Comparison of ENCODE assay signal across 11 mouse cellular contexts in the genomic region with DNA sequence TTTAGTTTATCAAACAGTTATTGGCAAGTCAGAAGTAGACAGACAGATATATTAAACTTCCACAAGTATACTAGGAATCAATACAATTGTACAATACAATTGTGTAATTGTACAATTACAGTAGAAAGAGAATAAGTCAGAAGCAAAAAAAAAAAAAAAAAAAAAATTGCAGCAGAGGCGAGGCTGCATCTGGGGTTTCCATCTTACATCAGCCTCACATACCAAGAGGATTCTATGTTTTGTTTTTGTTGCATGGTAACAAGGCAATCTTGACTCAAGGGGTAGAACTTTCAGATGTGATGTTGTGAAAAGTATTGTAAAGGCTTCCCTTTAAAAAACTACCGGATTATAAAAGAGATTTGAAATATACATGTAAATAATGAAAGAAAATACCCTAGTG. TPM values are rescaled to one million over a fixed set of nuclear protein-coding genes. Genes with fewer than 3 reads are reported as not detected.
DNase-seq lines count a peak whose midpoint lies in the region; ATAC-seq and TF ChIP-seq lines count a peak whose summit lies in the region.
"Had no signal": no experiment of that assay in that cellular context is flagged by ENCODE, and none has a peak within 500 bp of the region (broad histone marks: within the 10 kb centered on the region; RNA-seq: fewer than 3 reads in every experiment).

No protein-coding gene starts in this region.

- no peaks in the 10 kb centered on the region for H3K27me3 ChIP-seq in forebrain, embryonic 15.5 days
- no peaks in the 10 kb centered on the region for H3K27me3 ChIP-seq in forebrain, embryonic 12.5 days
- H3K27me3 ChIP-seq in lung, embryonic 14.5 days (ENCODE audit: insufficient read depth, low read length) = no peaks in the 10 kb centered on the region
- no peaks in the 10 kb centered on the region for H3K27me3 ChIP-seq in myocyte (ENCODE audit: control insufficient read depth, insufficient read depth, insufficient read length)
- no peaks in the 10 kb centered on the region for H3K27me3 ChIP-seq in forebrain, embryonic 16.5 days (replicated peaks; ENCODE audit: control insufficient read depth, insufficient read depth, low read length)
- H3K27me3 ChIP-seq: limb, embryonic 15.5 days; neural tube, embryonic 13.5 days had no signal

- H3K4me2 ChIP-seq in forebrain, embryonic 15.5 days (replicated peaks) = no peak overlapping the region
- H3K4me2 ChIP-seq in forebrain, embryonic 12.5 days = no peak overlapping the region
- no peak overlapping the region for H3K4me2 ChIP-seq in lung, embryonic 14.5 days
- H3K4me2 ChIP-seq in myocyte (ENCODE audit: low read depth) = peak overlapping the region; percentile 50
- H3K4me2 ChIP-seq in forebrain, embryonic 16.5 days (ENCODE audit: low read length) = no peak overlapping the region

- peak; percentile 4 for DNase-seq in lung, embryonic 14.5 days
- DNase-seq in lung, adult 2 months = no peak
- DNase-seq in Muller cell, postnatal 12 days (ENCODE audit: inconsistent ontology term) = peak; percentile 25
- no peak for DNase-seq in spleen, adult 18-20 months

- no peak overlapping the region for H3K27ac ChIP-seq in forebrain, embryonic 15.5 days (replicated peaks)
- H3K27ac ChIP-seq in forebrain, embryonic 12.5 days = no peak overlapping the region
- H3K27ac ChIP-seq in lung, embryonic 14.5 days (ENCODE audit: low read depth) = no peak overlapping the region
- no peak overlapping the region for H3K27ac ChIP-seq in forebrain, embryonic 16.5 days (ENCODE audit: low read length)

- H3K4me1 ChIP-seq in forebrain, embryonic 15.5 days = peaks cover 9% of the 10 kb centered on the region
- peaks cover 8% of the 10 kb centered on the region for H3K4me1 ChIP-seq in forebrain, embryonic 12.5 days
- H3K4me1 ChIP-seq in lung, embryonic 14.5 days (ENCODE audit: insufficient read depth) = no peaks in the 10 kb centered on the region
- no peaks in the 10 kb centered on the region; the same call in 1 of the 2 replicates for H3K4me1 ChIP-seq in lung, adult 2 months (ENCODE audit: control insufficient read depth, insufficient read depth, low read length)
- H3K4me1 ChIP-seq in forebrain, embryonic 16.5 days (replicated peaks; ENCODE audit: control insufficient read depth, insufficient read depth, low read length) = peaks cover 6% of the 10 kb centered on the region
- H3K4me1 ChIP-seq: limb, embryonic 15.5 days had no signal

- WGBS in forebrain, embryonic 15.5 days = 34% methylated on average over 2 of the region's 2 CpGs
- WGBS in forebrain, embryonic 12.5 days = 45% methylated on average over 2 of the region's 2 CpGs
- 48% methylated on average over 2 of the region's 2 CpGs for WGBS in lung, embryonic 14.5 days
- WGBS in lung, adult 2 months = 24% methylated on average over 2 of the region's 2 CpGs
- WGBS in forebrain, embryonic 16.5 days = 38% methylated on average over 2 of the region's 2 CpGs

- peak; percentile 1; the same call in 1 of the 2 replicates for ATAC-seq in forebrain, embryonic 15.5 days (replicated peaks)
- ATAC-seq in forebrain, embryonic 12.5 days (ENCODE audit: low FRiP score) = no peak
- no peak for ATAC-seq in lung, embryonic 14.5 days (ENCODE audit: insufficient read depth)
- no peak for ATAC-seq in forebrain, embryonic 16.5 days

- H3K4me3 ChIP-seq in forebrain, embryonic 15.5 days = no peak overlapping the region
- no peak overlapping the region for H3K4me3 ChIP-seq in forebrain, embryonic 12.5 days (replicated peaks)
- H3K4me3 ChIP-seq in lung, embryonic 14.5 days (ENCODE audit: low read depth, low read length) = no peak overlapping the region
- no peak overlapping the region for H3K4me3 ChIP-seq in lung, adult 2 months (replicated peaks; ENCODE audit: extremely low read depth, low read depth, low read length)
- peak overlapping the region; percentile 55 for H3K4me3 ChIP-seq in myocyte
- no peak overlapping the region for H3K4me3 ChIP-seq in forebrain, embryonic 16.5 days (replicated peaks; ENCODE audit: low read length)

- peak overlapping the region; percentile 21 for H3ac ChIP-seq in myocyte (ENCODE audit: control insufficient read depth, insufficient read length)

- H3K36me3 ChIP-seq in forebrain, embryonic 15.5 days = no peaks in the 10 kb centered on the region
- H3K36me3 ChIP-seq in forebrain, embryonic 12.5 days (replicated peaks) = no peaks in the 10 kb centered on the region
- H3K36me3 ChIP-seq in lung, embryonic 14.5 days (ENCODE audit: insufficient read depth) = no peaks in the 10 kb centered on the region
- H3K36me3 ChIP-seq in myocyte (ENCODE audit: control insufficient read depth, insufficient read depth) = no peaks in the 10 kb centered on the region
- H3K36me3 ChIP-seq in forebrain, embryonic 16.5 days (ENCODE audit: control insufficient read depth, insufficient read depth) = no peaks in the 10 kb centered on the region
- H3K36me3 ChIP-seq: limb, embryonic 15.5 days; neural tube, embryonic 13.5 days had no signal

- peaks cover 26% of the 10 kb centered on the region for H3K79me2 ChIP-seq in myocyte (ENCODE audit: control insufficient read depth, insufficient read depth)

- no peak for TF ChIP-seq CTCF in lung, embryonic 14.5 days (IDR thresholded peaks at IDR 0.05; ENCODE audit: low read depth)
- TF ChIP-seq CTCF in lung, adult 2 months (IDR thresholded peaks at IDR 0.05; ENCODE audit: insufficient read depth, low read length) = no peak

- H3K9me3 ChIP-seq in forebrain, embryonic 15.5 days = no peaks in the 10 kb centered on the region
- H3K9me3 ChIP-seq in forebrain, embryonic 12.5 days = no peaks in the 10 kb centered on the region
- H3K9me3 ChIP-seq in lung, embryonic 14.5 days (ENCODE audit: low read depth, low read length) = no peaks in the 10 kb centered on the region
- H3K9me3 ChIP-seq in forebrain, embryonic 16.5 days (ENCODE audit: control insufficient read depth, low read length) = no peaks in the 10 kb centered on the region
- H3K9me3 ChIP-seq: G1E; limb, embryonic 15.5 days; neural tube, embryonic 13.5 days had no signal

- no peak overlapping the region for H3K9ac ChIP-seq in forebrain, embryonic 15.5 days (replicated peaks)
- H3K9ac ChIP-seq in forebrain, embryonic 12.5 days = no peak overlapping the region
- H3K9ac ChIP-seq in lung, embryonic 14.5 days = no peak overlapping the region
- H3K9ac ChIP-seq in forebrain, embryonic 16.5 days (replicated peaks; ENCODE audit: low read depth, low read length) = no peak overlapping the region

- no peak for TF ChIP-seq POLR2A in lung, adult 2 months (IDR thresholded peaks at IDR 0.05; ENCODE audit: borderline replicate concordance, extremely low read depth, low read depth, low read length)
- no peak for TF ChIP-seq POLR2A in myocyte (IDR thresholded peaks at IDR 0.05; ENCODE audit: insufficient read length, low read depth)

TF ChIP-seq in myocyte, 11 proteins besides CTCF, POLR2A, EP300 and RAD21:
- TF ChIP-seq REST (IDR thresholded peaks at IDR 0.05; ENCODE audit: insufficient read depth, insufficient read length) = no peak
- no peak for TF ChIP-seq POLR2AphosphoS2 (IDR thresholded peaks at IDR 0.05; ENCODE audit: insufficient read length, low read depth)
- no peak for TF ChIP-seq TCF12 (IDR thresholded peaks at IDR 0.05; ENCODE audit: insufficient read depth, poor library complexity, severe bottlenecking)
- no peak for TF ChIP-seq SRF (IDR thresholded peaks at IDR 0.05; ENCODE audit: control insufficient read depth, insufficient read length, low read depth)
- TF ChIP-seq E2F4 (IDR thresholded peaks at IDR 0.05; ENCODE audit: insufficient read depth) = no peak
- TF ChIP-seq CEBPB (IDR thresholded peaks at IDR 0.05; ENCODE audit: insufficient read depth, poor library complexity, severe bottlenecking) = peak; percentile 50; the same call in 1 of the 2 replicates

RNA-seq across cellular contexts. Expression of a gene that starts 0.5 kb away (rescaled TPM):
- polyA plus RNA-seq in forebrain, embryonic 15.5 days (2015; fragmentation: Nextera tagmentation; extraction: Ambion mirVana) = 13.2 and 14.1 TPM in 2 replicates
- polyA plus RNA-seq in forebrain, embryonic 12.5 days (2016; fragmentation: Nextera tagmentation; extraction: Ambion mirVana) = 20.4 and 20.5 TPM in 2 replicates
- polyA plus RNA-seq in lung, embryonic 14.5 days (2014; fragmentation: Nextera tagmentation; extraction: Ambion mirVana) = 14.1 and 16.1 TPM in 2 replicates
- polyA plus RNA-seq in lung, adult 2 months (2012; rRNA removed) = 15.3 and 19.9 TPM in 2 replicates
- 4.8 TPM for polyA plus RNA-seq in myocyte (2012; fragmentation: generic; extraction: Trizol)
- 15.1 and 17.7 TPM in 2 replicates for polyA plus RNA-seq in forebrain, embryonic 16.5 days (2015; fragmentation: Nextera tagmentation; extraction: Ambion mirVana)

Comparison
In these comparisons a context has a peak if more than half of its experiments do, and no peak if none do; other contexts are left out.
1. DNase-seq: peak in lung, embryonic 14.5 days (single experiment) and Muller cell, postnatal 12 days (single experiment); none in lung, adult 2 months (single experiment) and spleen, adult 18-20 months (0 of 2).